Mouse (Mus musculus) forebrain, postnatal 0 days (tissue): ENCODE measurements around the gene 4933406M09Rik. TPM values are rescaled to one million over a fixed set of nuclear protein-coding genes. Genes with fewer than 3 reads are reported as not detected.
A peak's percentile ranks its signal among the peaks of the same experiment; 100 is the strongest.

Source experiments
- ATAC-seq: fragments of 200-750 bp; cut with Nextera tagmentation; 2 replicates; pipeline ENCODE4 v1.8.0; 2017; ENCODE audit warnings: mild to moderate bottlenecking, moderate library complexity
- DNase-seq: peaks from one replicate; pipeline ENCODE4 v3.0.0-alpha.2; 2015
- H3K27ac ChIP-seq: fragments of 300-500 bp; sonication (generic); 2 replicates; pipeline ENCODE4 v1.5.1; 2014; ENCODE audit warnings: low read depth, mild to moderate bottlenecking, antibody characterized with exemption, low read length, moderate library complexity, mixed read lengths
- H3K27me3 ChIP-seq: fragments of 300-500 bp; sonication (generic); 2 replicates; pipeline ENCODE4 v1.6.1; 2014; ENCODE audit warnings: mild to moderate bottlenecking, low read length, mixed read lengths; ENCODE audit not compliant: insufficient read depth
- H3K36me3 ChIP-seq: fragments of 300-500 bp; sonication (generic); 2 replicates; pipeline ENCODE4 v1.6.1; 2014; ENCODE audit warnings: mild to moderate bottlenecking, moderate library complexity; ENCODE audit not compliant: insufficient read depth
- H3K4me1 ChIP-seq: fragments of 300-500 bp; sonication (generic); 2 replicates; pipeline ENCODE4 v1.6.1; 2014; ENCODE audit warnings: antibody characterized with exemption; ENCODE audit not compliant: insufficient read depth
- H3K4me2 ChIP-seq: fragments of 300-500 bp; sonication (generic); 2 replicates; pipeline ENCODE4 v1.6.1; 2014; ENCODE audit warnings: low read depth, mild to moderate bottlenecking, moderate library complexity
- H3K4me3 ChIP-seq: fragments of 300-500 bp; sonication (generic); 2 replicates; pipeline ENCODE4 v1.5.1; 2014; ENCODE audit warnings: low read depth, low read length, mixed read lengths
- H3K9ac ChIP-seq: fragments of 300-500 bp; sonication (generic); 2 replicates; pipeline ENCODE4 v1.6.1; 2014; ENCODE audit warnings: mild to moderate bottlenecking
- H3K9me3 ChIP-seq: fragments of 300-500 bp; sonication (generic); 2 replicates; pipeline ENCODE4 v1.6.1; 2016; ENCODE audit warnings: low read length
- CTCF ChIP-seq: sonication (generic); IDR thresholded peaks from 2 replicates; pipeline ENCODE4 v1.5.1; 2016; ENCODE audit warnings: antibody characterized with exemption, control low read depth, low read depth
- WGBS: fragments of 180-500 bp; shearing (Covaris S2); extraction: QIAGEN DNeasy Blood & Tissue Kit; methylation state at CpG from one replicate; pipeline ENCODE4 v1.1.7; 2014; 5-methylcytosine and 5-hydroxymethylcytosine counted together
- polyA plus RNA-seq: library from polyadenylated mRNA; unstranded; fragments of >200 nt; fragmentation: Nextera tagmentation; extraction: Ambion mirVana; gene quantifications from 2 replicates; pipeline ENCODE4 v1.2.1, GENCODE M21; 2015
- total RNA-seq: library from RNA; depleted of rRNA; stranded (reverse); fragments of >200 nt; gene quantifications from 2 replicates; pipeline ENCODE4 v1.2.3, GENCODE M21; 2014

The 4933406M09Rik gene
- total and polyA plus RNA-seq, 2 experiments from 2014 or later = not detected

DNA sequence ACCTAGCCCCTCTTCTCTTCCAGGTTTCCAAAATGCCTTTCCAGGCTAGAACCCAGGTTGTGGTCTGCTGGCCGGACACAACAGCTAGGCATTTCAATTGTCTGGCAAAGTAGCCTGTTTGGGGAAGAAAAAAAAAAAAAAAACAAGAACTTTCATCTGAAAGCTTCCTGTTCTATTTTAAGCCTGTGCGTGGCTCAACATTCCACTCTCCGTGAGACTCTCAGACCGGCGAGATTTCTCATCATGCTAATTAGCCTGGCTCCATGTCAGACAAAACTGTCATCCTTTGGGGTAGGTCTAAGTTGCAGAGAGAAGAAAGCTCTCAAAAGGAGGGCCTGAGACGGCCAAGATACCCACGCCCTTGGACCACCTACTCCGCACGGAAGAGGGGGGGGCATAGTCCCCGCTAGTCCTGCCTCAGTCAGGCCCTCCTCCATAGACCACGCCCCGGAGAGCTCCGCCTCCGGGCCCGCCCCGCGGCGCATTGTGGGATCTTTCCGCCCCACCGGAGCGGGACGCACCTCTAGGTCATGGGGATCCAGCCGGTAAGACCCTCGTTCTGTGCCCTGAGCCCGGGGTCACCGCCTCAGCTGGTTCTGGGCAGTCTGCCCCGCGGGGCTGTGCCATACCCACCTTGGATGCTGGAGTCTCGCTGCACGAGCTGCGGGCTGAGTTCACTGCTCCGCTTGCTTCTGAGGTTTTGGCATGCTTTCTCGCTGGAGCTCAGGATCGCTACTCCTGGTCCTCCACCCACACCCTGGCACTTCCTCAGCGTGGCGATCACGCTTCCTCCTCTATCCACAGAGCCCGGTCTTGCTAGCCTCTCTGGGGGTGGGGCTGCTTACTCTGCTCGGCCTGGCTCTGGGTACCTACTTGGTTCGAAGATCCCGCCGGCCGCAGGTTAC lies 20.0 kb downstream of the 4933406M09Rik start, which contains the start of gene Cyb5r1:
Cyb5r1 (plus strand) TSS at position 51 of the 905 bp plus-strand sequence.
- DNase-seq (peak; percentile 68), ATAC-seq (peak; percentile 94)
- Histone ChIP-seq H3K9ac (peak within 1 kb of the TSS; percentile 70), H3K27ac (no peak within 1 kb of the TSS), H3K4me2 (peak within 1 kb of the TSS; percentile 94), H3K27me3 (no peaks in the 10 kb centered on the region), H3K4me1 (no peaks in the 10 kb centered on the region), H3K9me3 (no peaks in the 10 kb centered on the region), H3K36me3 (0 out of 2 replicates have a peak, but pooled peaks cover 9% of the 10 kb centered on the region), H3K4me3 (peak within 1 kb of the TSS; percentile 67)
- TF ChIP-seq CTCF = no peak
- 1% methylated on average over 43 of the region's 43 CpGs for WGBS

DNA sequence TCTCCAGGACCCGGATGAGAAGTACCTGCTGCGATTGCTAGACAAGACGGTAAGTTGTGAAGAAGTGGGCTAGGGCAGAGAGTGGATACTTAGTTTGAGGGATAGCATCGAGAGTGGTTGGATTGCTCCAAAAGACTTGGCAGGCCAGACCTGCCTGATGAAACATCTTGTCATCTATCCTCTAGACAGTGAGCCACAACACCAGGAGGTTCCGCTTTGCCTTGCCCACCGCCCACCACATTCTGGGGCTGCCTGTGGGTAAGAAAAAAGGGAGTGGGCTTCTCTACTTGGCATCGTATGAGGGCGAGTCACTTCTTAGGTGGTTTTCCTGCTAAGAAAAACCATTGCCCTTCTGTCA lies 20.7 kb downstream of the 4933406M09Rik start:
- WGBS = 27% methylated on average over 8 of the region's 8 CpGs
- ATAC-seq = 0 out of 2 replicates have a peak, but pooled peaks have one; percentile 30

DNA sequence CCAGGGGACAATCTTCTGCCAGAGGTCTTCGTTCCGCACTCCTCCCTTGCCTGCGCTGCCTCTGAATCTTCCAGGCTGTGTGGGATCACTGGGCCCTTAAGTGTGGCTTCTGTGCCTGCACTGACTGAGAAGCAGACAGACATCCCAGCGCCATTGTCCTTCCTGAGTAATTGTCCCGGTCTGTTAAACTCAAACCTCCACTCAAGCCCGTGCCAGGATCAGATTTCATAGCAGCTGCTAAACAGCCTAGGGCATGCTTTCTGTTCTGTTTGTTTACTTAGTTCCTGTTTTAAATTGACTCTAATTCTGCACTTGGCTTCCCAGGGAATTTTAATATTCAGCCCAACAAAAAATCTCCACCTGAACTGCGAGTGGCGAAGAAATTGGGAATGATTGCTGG lies 22.3 kb downstream of the 4933406M09Rik start:
- no peak for DNase-seq
- no peak for TF ChIP-seq CTCF
- H3K9ac ChIP-seq = no peak overlapping the region
- 84% methylated on average over 8 of the region's 8 CpGs for WGBS
- no peak for ATAC-seq
- H3K4me3 ChIP-seq = no peak overlapping the region
- H3K4me2 ChIP-seq = no peak overlapping the region
- 0 out of 2 replicates have a peak, but pooled peaks cover 9% of the 10 kb centered on the region for H3K36me3 ChIP-seq
- H3K27me3 ChIP-seq = no peaks in the 10 kb centered on the region
- H3K27ac ChIP-seq = no peak overlapping the region
- H3K9me3 ChIP-seq = no peaks in the 10 kb centered on the region
- H3K4me1 ChIP-seq = no peaks in the 10 kb centered on the region

More for the DNA sequence above, 20.7 kb downstream of the 4933406M09Rik start:
- H3K36me3 ChIP-seq = 0 out of 2 replicates have a peak, but pooled peaks cover 9% of the 10 kb centered on the region
- H3K27me3 ChIP-seq = no peaks in the 10 kb centered on the region
- H3K4me3 ChIP-seq = peak overlapping the region; percentile 67
- no peaks in the 10 kb centered on the region for H3K4me1 ChIP-seq
- TF ChIP-seq CTCF = no peak
- H3K9ac ChIP-seq = peak overlapping the region; percentile 70
- no peak overlapping the region for H3K27ac ChIP-seq
- peak overlapping the region; percentile 94 for H3K4me2 ChIP-seq
- no peak for DNase-seq
- H3K9me3 ChIP-seq = no peaks in the 10 kb centered on the region

DNA sequence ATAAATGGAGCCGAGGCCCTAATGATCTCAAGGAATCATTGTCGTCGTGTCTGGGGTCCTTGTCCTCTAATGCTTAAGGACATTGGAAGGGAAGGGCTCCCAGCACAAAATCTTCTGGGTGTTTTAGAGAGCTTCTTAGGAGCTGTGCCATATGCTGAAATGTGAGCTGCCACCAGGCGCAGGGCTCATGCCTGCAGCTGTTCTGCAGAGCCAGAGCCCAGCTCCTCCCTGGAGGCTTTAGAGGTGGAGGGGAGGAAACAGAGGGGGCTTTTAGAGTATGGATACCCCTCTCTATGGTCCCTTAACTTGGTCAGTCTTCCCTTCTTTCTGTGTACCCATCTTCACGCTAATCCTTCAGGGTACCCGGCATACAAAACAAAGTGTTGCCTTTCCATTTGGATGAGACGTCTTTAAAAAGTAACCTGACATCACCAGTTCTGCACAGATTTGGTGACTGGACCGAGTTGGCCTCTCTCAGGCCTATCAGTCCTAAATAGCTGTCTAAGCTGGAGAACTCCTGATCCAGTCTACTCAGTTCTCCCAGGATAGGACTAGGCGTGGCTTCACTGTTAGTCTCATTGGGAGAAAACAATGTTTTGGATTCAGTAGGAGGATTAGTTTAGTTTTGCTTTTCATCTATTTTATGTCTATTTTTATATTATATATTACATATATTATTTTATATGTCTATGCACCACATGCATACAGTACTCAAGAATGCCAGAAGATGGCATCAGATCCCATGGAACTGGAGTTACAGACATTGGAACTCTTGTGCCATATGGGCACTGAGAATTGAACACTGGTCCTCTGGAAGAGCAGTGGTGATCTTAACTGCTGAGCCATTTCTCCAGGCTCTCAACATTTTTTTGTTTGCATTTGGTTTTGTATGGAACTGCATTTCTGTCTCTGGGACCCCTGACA lies 26.2 kb downstream of the 4933406M09Rik start:
- no peak for ATAC-seq
- no peaks in the 10 kb centered on the region for H3K27me3 ChIP-seq
- no peak overlapping the region for H3K9ac ChIP-seq
- no peak overlapping the region for H3K4me3 ChIP-seq
- H3K9me3 ChIP-seq = no peaks in the 10 kb centered on the region
- DNase-seq = no peak
- WGBS = 93% methylated on average over 9 of the region's 9 CpGs
- no peak overlapping the region for H3K27ac ChIP-seq
- no peak for TF ChIP-seq CTCF
- no peak overlapping the region for H3K4me2 ChIP-seq
- peaks cover 10% of the 10 kb centered on the region for H3K4me1 ChIP-seq
- H3K36me3 ChIP-seq = 0 out of 2 replicates have a peak, but pooled peaks cover 9% of the 10 kb centered on the region

DNA sequence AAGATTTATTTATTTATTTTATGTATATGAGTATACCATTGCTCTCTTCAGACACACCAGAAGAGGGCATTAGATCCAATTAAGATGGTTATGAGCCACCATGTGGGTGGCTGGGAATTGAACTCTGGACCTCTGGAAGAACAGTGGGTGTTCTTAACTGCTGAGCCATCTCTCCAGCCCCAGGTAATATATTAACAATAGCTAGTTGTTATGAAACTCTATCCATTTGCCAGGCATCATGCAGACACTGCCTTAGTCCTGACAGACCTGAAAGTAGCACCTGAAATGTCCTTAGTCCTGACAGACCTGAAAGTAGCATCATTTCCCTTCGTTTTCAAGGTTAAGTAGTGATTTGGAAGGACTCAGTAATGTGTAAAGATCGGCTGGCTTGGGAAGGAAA lies 28.3 kb downstream of the 4933406M09Rik start:
- DNase-seq (no peak), ATAC-seq (no peak)
- Histone ChIP-seq H3K4me1 (peaks cover 11% of the 10 kb centered on the region), H3K27me3 (no peaks in the 10 kb centered on the region), H3K9ac (no peak overlapping the region), H3K36me3 (0 out of 2 replicates have a peak, but pooled peaks cover 8% of the 10 kb centered on the region), H3K4me2 (no peak overlapping the region), H3K27ac (no peak overlapping the region), H3K9me3 (no peaks in the 10 kb centered on the region), H3K4me3 (no peak overlapping the region)
- WGBS = 55% methylated on average over 2 of the region's 2 CpGs
- no peak for TF ChIP-seq CTCF

DNA sequence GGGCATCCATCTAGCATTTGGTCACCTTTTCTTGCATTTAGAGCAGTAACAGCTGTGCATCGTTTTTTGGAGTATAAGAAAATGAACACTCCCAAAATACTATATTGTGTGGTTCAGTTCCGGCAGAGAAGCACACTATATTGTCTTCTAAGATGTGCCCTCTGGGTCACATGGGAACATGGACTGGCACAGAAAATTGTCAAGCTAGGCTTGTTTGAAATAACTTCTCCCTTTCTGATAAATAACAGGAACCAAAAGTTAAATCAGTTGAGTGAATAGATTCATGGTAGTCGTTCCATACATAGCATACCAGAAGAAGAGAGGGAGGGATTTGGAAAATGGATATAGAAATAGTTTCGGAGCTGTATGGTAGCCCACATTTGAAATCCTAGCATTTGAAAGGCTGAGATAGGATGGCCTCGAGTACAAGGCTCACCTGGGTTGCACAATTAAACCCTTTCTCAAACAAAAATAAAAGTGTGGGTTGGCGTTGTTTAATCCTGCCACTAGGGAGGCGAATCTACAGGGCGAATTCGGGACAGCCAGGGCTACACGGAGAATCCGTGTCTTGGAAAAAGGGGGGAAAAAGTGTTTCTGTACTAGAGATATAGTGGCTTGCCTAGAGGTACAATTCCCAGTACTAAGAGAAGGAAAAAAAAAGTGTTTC lies 28.9 kb downstream of the 4933406M09Rik start:
- ATAC-seq = peak; percentile 49

More for the DNA sequence above, 28.9 kb downstream of the 4933406M09Rik start:
- Histone ChIP-seq H3K27me3 (no peaks in the 10 kb centered on the region), H3K36me3 (0 out of 2 replicates have a peak, but pooled peaks cover 2% of the 10 kb centered on the region), H3K9me3 (no peaks in the 10 kb centered on the region), H3K4me3 (peak overlapping the region; percentile 96), H3K4me2 (peak overlapping the region; percentile 53), H3K27ac (peak overlapping the region; percentile 57; the same call in 1 of the 2 replicates), H3K4me1 (peaks cover 11% of the 10 kb centered on the region), H3K9ac (0 out of 2 replicates have a peak overlapping the region, but pooled peaks have one; percentile 6)
- TF ChIP-seq CTCF = peak; percentile 58; the same call in 1 of the 2 replicates
- no peak for DNase-seq
- 13% methylated on average over 11 of the region's 11 CpGs for WGBS
